Mouse (Mus musculus) C2C12 (cell line): ENCODE data around the gene Gm45234.

Experiments used
- CTCF ChIP-seq: IDR thresholded peaks from one replicate; pipeline ENCODE4 v1.5.1; 2011; ENCODE audit not compliant: control insufficient read depth, insufficient read depth, insufficient read length
- FOSL1 ChIP-seq: IDR thresholded peaks from one replicate; pipeline ENCODE4 v1.8.0; 2011; ENCODE audit warnings: mild to moderate bottlenecking, low read length; ENCODE audit not compliant: poor library complexity, insufficient read depth, severe bottlenecking
- MAX ChIP-seq: IDR thresholded peaks from one replicate; pipeline ENCODE4 v1.6.1; 2011; ENCODE audit warnings: mild to moderate bottlenecking, control low read depth
- MYOD1 ChIP-seq: IDR thresholded peaks from one replicate; pipeline ENCODE4 v1.6.1; 2011; ENCODE audit warnings: low read depth; ENCODE audit not compliant: control insufficient read depth, insufficient read length
- MYOG ChIP-seq: IDR thresholded peaks from one replicate; pipeline ENCODE4 v1.6.1; 2011; ENCODE audit not compliant: control insufficient read depth, insufficient read length; ENCODE audit errors: extremely low read depth
- USF1 ChIP-seq: IDR thresholded peaks from one replicate; pipeline ENCODE4 v1.6.1; 2011; ENCODE audit warnings: low read depth, mild to moderate bottlenecking, control low read depth, moderate library complexity

- TF ChIP-seq CTCF: no peak
- TF ChIP-seq MAX: no peak
- no peak for TF ChIP-seq FOSL1
- no peak for TF ChIP-seq USF1
- TF ChIP-seq MYOD1: no peak
- no peak for TF ChIP-seq MYOG
Measured at GRCm38 (mm10) chr6:124786756-124787420, 31.1 kb upstream of the Gm45234 start.
